Mouse (Mus musculus) adrenal gland (tissue): ENCODE results near the gene Arl5b.

Experiments used
- intact Hi-C: fragments of 180-260 bp; cut with DNase I; formaldehyde crosslinking; loops from one replicate; pipeline ENCODE4 v1.15.1; 2025

Gene Arl5b

GRCm38 (mm10) chr2:15111808-15112440 lies 62.7 kb downstream of the Arl5b start:
- intact Hi-C loops, result no loop called here

DNA sequence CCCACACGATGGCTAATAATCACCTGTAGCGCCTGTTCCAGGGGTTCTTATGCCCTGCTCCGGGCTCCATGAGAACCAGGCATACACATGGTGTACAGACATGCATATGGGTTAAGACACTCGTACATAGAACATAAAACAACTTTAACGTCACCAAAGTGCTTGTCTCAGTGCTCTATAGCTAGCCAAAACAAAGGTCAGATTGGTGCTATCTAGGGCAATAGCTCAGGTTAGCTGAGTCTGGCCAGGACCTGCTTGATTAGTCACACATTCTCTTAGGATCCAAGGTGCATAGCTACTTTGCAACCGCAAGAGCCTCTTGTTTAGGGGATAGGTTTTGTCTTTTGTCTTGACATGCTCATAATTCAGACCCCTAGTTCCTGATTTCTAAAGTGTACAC lies 63.5 kb downstream of the Arl5b start:
- intact Hi-C loops, result no loop called here

GRCm38 (mm10) chr2:15121217-15121680 lies 72.1 kb downstream of the Arl5b start:
- intact Hi-C loops, result no loop called here
